Mouse (Mus musculus): ENCODE measurements around the gene Selenon.

Gene Selenon

DNA sequence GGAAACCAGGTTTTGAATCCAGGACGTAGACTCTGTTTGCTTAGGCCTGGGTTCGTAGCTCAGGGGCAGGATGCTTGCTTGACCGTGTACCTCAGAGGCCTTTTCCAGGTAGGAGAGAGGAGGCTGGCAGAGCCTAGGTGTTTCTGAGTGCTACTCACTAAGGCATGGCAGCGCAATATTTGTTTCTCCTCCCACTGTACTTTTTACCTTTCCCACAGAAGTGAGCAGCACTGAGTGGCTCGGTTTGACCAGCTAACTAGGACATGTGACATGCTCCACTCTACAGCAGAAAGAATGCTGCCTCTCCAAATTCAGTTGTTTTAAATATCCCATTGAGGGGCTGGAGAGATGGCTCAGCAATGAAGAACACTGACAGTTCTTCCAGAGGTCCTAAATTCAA lies 63.8 kb downstream of the Selenon start:
- in situ Hi-C loops (cut with MboI; ENCODE audit: unreplicated experiment in 2 of 2): no loop called here

Measured in v-Abl transformed pro-B cells (cell line).